Mouse (Mus musculus) embryonic facial prominence, embryonic 14.5 days (tissue): ENCODE measurements at regions not wholly inside any gene's neighbourhood (a gene's known extent, or its start where the extent isn't known, plus 50 kb on each side); places are given as distances from the start of the nearest gene placed in this dataset.
A peak's percentile ranks its signal among the peaks of the same experiment; 100 is the strongest.

Experiments
- ATAC-seq: fragments of 200-750 bp; cut with Nextera tagmentation; 2 replicates; pipeline ENCODE4 v1.8.0; 2017; ENCODE audit warnings: low read depth, moderate number of reproducible peaks, moderate TSS enrichment
- DNase-seq: peaks from one replicate; pipeline ENCODE4 v3.0.0-alpha.2; 2015; ENCODE audit warnings: low spot score
- H3K27ac ChIP-seq: fragments of 300-500 bp; sonication (generic); replicated peaks from 2 replicates; pipeline ENCODE4 v1.5.1; 2014; ENCODE audit warnings: low read depth, mild to moderate bottlenecking, low read length, moderate library complexity
- H3K27me3 ChIP-seq: fragments of 300-500 bp; sonication (generic); replicated peaks from 2 replicates; pipeline ENCODE4 v1.6.1; 2014; ENCODE audit warnings: low read length; ENCODE audit not compliant: control insufficient read depth, insufficient read depth
- H3K36me3 ChIP-seq: fragments of 300-500 bp; sonication (generic); 2 replicates; pipeline ENCODE4 v1.6.1; 2014; ENCODE audit warnings: low read length, mixed read lengths; ENCODE audit not compliant: control insufficient read depth, insufficient read depth
- H3K4me1 ChIP-seq: fragments of 300-500 bp; sonication (generic); 2 replicates; pipeline ENCODE4 v1.6.1; 2014; ENCODE audit warnings: antibody characterized with exemption, low read length; ENCODE audit not compliant: control insufficient read depth, insufficient read depth
- H3K4me2 ChIP-seq: fragments of 300-500 bp; sonication (generic); 2 replicates; pipeline ENCODE4 v1.6.1; 2014; ENCODE audit warnings: low read depth, mild to moderate bottlenecking, low read length, moderate library complexity, mixed read lengths
- H3K4me3 ChIP-seq: fragments of 300-500 bp; sonication (generic); 2 replicates; pipeline ENCODE4 v1.5.1; 2014; ENCODE audit warnings: low read depth, mild to moderate bottlenecking, low read length
- H3K9ac ChIP-seq: fragments of 300-500 bp; sonication (generic); 2 replicates; pipeline ENCODE4 v1.6.1; 2014; ENCODE audit warnings: low read depth, mild to moderate bottlenecking, low read length, moderate library complexity, mixed read lengths
- H3K9me3 ChIP-seq: fragments of 300-500 bp; sonication (generic); 2 replicates; pipeline ENCODE4 v1.6.1; 2016; ENCODE audit warnings: low read length; ENCODE audit not compliant: control insufficient read depth
- WGBS: fragments of 180-500 bp; shearing (Covaris S2); extraction: QIAGEN DNeasy Blood & Tissue Kit; methylation state at CpG from one replicate; pipeline ENCODE4 v1.1.7; 2014; 5-methylcytosine and 5-hydroxymethylcytosine counted together

- no peak for ATAC-seq
- no peak for DNase-seq
Measured at GRCm38 (mm10) chr16:64682360-64682759, 80.2 kb upstream of the Csnka2ip start.

GRCm38 (mm10) chr16:64681902-64682301, 79.7 kb upstream of the Csnka2ip start:
- H3K27ac ChIP-seq, result no peak overlapping the region
- no peaks in the 10 kb centered on the region for H3K9me3 ChIP-seq
- DNase-seq (peak; percentile 22), ATAC-seq (no peak)
- no peak overlapping the region for H3K4me3 ChIP-seq
- 74% methylated on average over 6 of the region's 6 CpGs for WGBS
- no peaks in the 10 kb centered on the region for H3K4me1 ChIP-seq
- no peaks in the 10 kb centered on the region for H3K36me3 ChIP-seq
- H3K27me3 ChIP-seq, result no peaks in the 10 kb centered on the region
- H3K9ac ChIP-seq, result no peak overlapping the region
- H3K4me2 ChIP-seq, result no peak overlapping the region

More at GRCm38 (mm10) chr16:64682360-64682759, 80.2 kb upstream of the Csnka2ip start:
- H3K9ac ChIP-seq, result no peak overlapping the region
- H3K27me3 ChIP-seq, result no peaks in the 10 kb centered on the region
- 78% methylated on average over 6 of the region's 6 CpGs for WGBS
- no peak overlapping the region for H3K4me3 ChIP-seq
- no peak overlapping the region for H3K27ac ChIP-seq
- no peaks in the 10 kb centered on the region for H3K36me3 ChIP-seq
- H3K4me1 ChIP-seq, result no peaks in the 10 kb centered on the region
- no peaks in the 10 kb centered on the region for H3K9me3 ChIP-seq
- no peak overlapping the region for H3K4me2 ChIP-seq

- H3K4me2 ChIP-seq, result no peak overlapping the region
- WGBS, result 81% methylated on average over 4 of the region's 4 CpGs
Measured at GRCm38 (mm10) chr16:64680843-64681242, 78.6 kb upstream of the Csnka2ip start.

GRCm38 (mm10) chr16:64677352-64677751, 75.1 kb upstream of the Csnka2ip start:
- 52% methylated on average over 8 of the region's 8 CpGs for WGBS
- ATAC-seq (no peak), DNase-seq (peak; percentile 82)
- Histone ChIP-seq H3K4me3 (no peak overlapping the region), H3K9me3 (no peaks in the 10 kb centered on the region), H3K4me2 (no peak overlapping the region), H3K27ac (no peak overlapping the region), H3K9ac (no peak overlapping the region), H3K4me1 (no peaks in the 10 kb centered on the region), H3K36me3 (no peaks in the 10 kb centered on the region), H3K27me3 (no peaks in the 10 kb centered on the region)

More at GRCm38 (mm10) chr16:64680843-64681242, 78.6 kb upstream of the Csnka2ip start:
- Histone ChIP-seq H3K27me3 (no peaks in the 10 kb centered on the region), H3K4me1 (no peaks in the 10 kb centered on the region), H3K36me3 (no peaks in the 10 kb centered on the region), H3K27ac (no peak overlapping the region), H3K4me3 (no peak overlapping the region), H3K9me3 (no peaks in the 10 kb centered on the region), H3K9ac (no peak overlapping the region)
- DNase-seq (no peak), ATAC-seq (no peak)

GRCm38 (mm10) chr16:64676865-64677264, 74.7 kb upstream of the Csnka2ip start:
- DNase-seq (peak; percentile 24), ATAC-seq (no peak)
- Histone ChIP-seq H3K4me2 (no peak overlapping the region), H3K4me1 (no peaks in the 10 kb centered on the region), H3K27ac (no peak overlapping the region; the same call in 1 of the 2 replicates), H3K9me3 (no peaks in the 10 kb centered on the region), H3K36me3 (no peaks in the 10 kb centered on the region), H3K9ac (no peak overlapping the region), H3K27me3 (no peaks in the 10 kb centered on the region), H3K4me3 (no peak overlapping the region)
- 64% methylated on average over 3 of the region's 3 CpGs for WGBS

GRCm38 (mm10) chr16:64666947-64667346, 64.7 kb upstream of the Csnka2ip start:
- ATAC-seq (no peak), DNase-seq (no peak)

More at GRCm38 (mm10) chr16:64666947-64667346, 64.7 kb upstream of the Csnka2ip start:
- H3K27ac ChIP-seq, result no peak overlapping the region
- H3K36me3 ChIP-seq, result no peaks in the 10 kb centered on the region
- no peaks in the 10 kb centered on the region for H3K9me3 ChIP-seq
- WGBS, result 83% methylated on average over 4 of the region's 4 CpGs
- no peaks in the 10 kb centered on the region for H3K4me1 ChIP-seq
- H3K27me3 ChIP-seq, result no peaks in the 10 kb centered on the region
- H3K9ac ChIP-seq, result no peak overlapping the region
- no peak overlapping the region for H3K4me3 ChIP-seq
- no peak overlapping the region for H3K4me2 ChIP-seq
